Mouse (Mus musculus) hematopoietic stem cell, adult 5-6 weeks (primary cell): ENCODE results near the gene Olfr71. TPM values are rescaled to one million over a fixed set of nuclear protein-coding genes. Genes with fewer than 3 reads are reported as not detected.

Experiments used
- ATAC-seq, 2 experiments: fragments of 125-278 bp in 1 of 2; replicated peaks in 1 of 2; 2 replicates each; pipeline ENCODE4 v1.8.0; 2016 to 2017; ENCODE audit warnings: inconsistent platforms in 2 of 2, mild to moderate bottlenecking in 2 of 2, moderate number of reproducible peaks in 2 of 2, low read depth in 1 of 2, moderate TSS enrichment in 1 of 2; ENCODE audit not compliant: low FRiP score in 2 of 2, poor library complexity in 2 of 2, severe bottlenecking in 2 of 2, insufficient read depth in 1 of 2, low TSS enrichment in 1 of 2
- total RNA-seq: library from RNA; stranded (forward); fragments of 172-1452, 232-1000 nt; gene quantifications from 2 replicates; pipeline ENCODE4 v1.2.3, GENCODE M21; 2017

Gene Olfr71
- total RNA-seq, 1 experiment from 2014 or later = not detected

GRCm38 (mm10) chr4:43674974-43675373 is 35.1 kb downstream of the Olfr71 start:
- ATAC-seq = no peak

GRCm38 (mm10) chr4:43673703-43674102 is 36.4 kb downstream of the Olfr71 start:
- no peak for ATAC-seq

GRCm38 (mm10) chr4:43672070-43672469 is 38.0 kb downstream of the Olfr71 start:
- ATAC-seq = peak; percentile 49 to 54; a peak in 2 of 4 replicates

- ATAC-seq = peak in 1 of 2 experiments; percentile 11; a peak in 1 of 4 replicates
Observed at GRCm38 (mm10) chr4:43669428-43669794, 40.6 kb downstream of the Olfr71 start.

GRCm38 (mm10) chr4:43668782-43669427 is 41.1 kb downstream of the Olfr71 start, which contains the start of the genes Tmem8b and Fam221b:
Gene Tmem8b, plus strand, starts transcription at chr4:43668971.
Gene Fam221b, minus strand, starts transcription at chr4:43669145.
- peak; percentile 88 to 97 for ATAC-seq

GRCm38 (mm10) chr4:43666412-43666811 is 43.6 kb downstream of the Olfr71 start:
- ATAC-seq = peak; percentile 24 to 46; a peak in 2 of 4 replicates

- ATAC-seq = no peak
Observed at GRCm38 (mm10) chr4:43657146-43657545, 52.9 kb downstream of the Olfr71 start.

GRCm38 (mm10) chr4:43656339-43657109 is 53.5 kb downstream of the Olfr71 start, which contains the start of gene Hint2:
Gene Hint2, minus strand, starts transcription at chr4:43656466.
- ATAC-seq = peak; percentile 92 to 96

- ATAC-seq = no peak
Observed at GRCm38 (mm10) chr4:43655656-43656338, 54.3 kb downstream of the Olfr71 start.

Other genes with a start within 250 kb of the Olfr71 start
- not detected in 2 replicates for gene Sit1, start 226.5 kb downstream of the Olfr71 start, total RNA-seq
- 45.7 and 55.6 TPM in 2 replicates for gene Ccdc107, start 217.4 kb downstream of the Olfr71 start, total RNA-seq
- 66.5 and 76.9 TPM in 2 replicates for gene Arhgef39, start 210.6 kb downstream of the Olfr71 start, total RNA-seq
- 2.4 and 10.6 TPM in 2 replicates for gene Car9, start 203.3 kb downstream of the Olfr71 start, total RNA-seq
- 18.6 and 28.2 TPM in 2 replicates for gene Tpm2, start 186.5 kb downstream of the Olfr71 start, total RNA-seq
- 76.7 and 97.5 TPM in 2 replicates for gene Creb3, start 147.9 kb downstream of the Olfr71 start, total RNA-seq
- 306 and 337 TPM in 2 replicates for gene Tln1, start 147.6 kb downstream of the Olfr71 start, total RNA-seq
- 13.6 and 41.0 TPM in 2 replicates for gene Rgp1, start 131.5 kb downstream of the Olfr71 start, total RNA-seq
- gene Gba2, start 131.4 kb downstream of the Olfr71 start, total RNA-seq = 11.9 and 19.9 TPM in 2 replicates
- gene Msmp, start 125.8 kb downstream of the Olfr71 start, total RNA-seq = 0.40 TPM in 1 of 2 replicates, not detected in the other
- gene Npr2, start 78.3 kb downstream of the Olfr71 start, total RNA-seq = 4.2 and 7.2 TPM in 2 replicates
- not detected in 2 replicates for gene Spag8, start 56.7 kb downstream of the Olfr71 start, total RNA-seq
- gene Hint2, start 53.8 kb downstream of the Olfr71 start, total RNA-seq = 61.0 and 88.4 TPM in 2 replicates
- gene Tmem8b, start 41.3 kb downstream of the Olfr71 start, total RNA-seq = 1.3 and 1.8 TPM in 2 replicates
- gene Fam221b, start 41.1 kb downstream of the Olfr71 start, total RNA-seq = 0.44 and 0.50 TPM in 2 replicates
- gene Olfr70, start 9.4 kb downstream of the Olfr71 start, total RNA-seq = not detected in 2 replicates
- gene Hrct1, start 16.9 kb upstream of the Olfr71 start, total RNA-seq = not detected in 2 replicates
- not detected in 2 replicates for gene Spaar, start 19.8 kb upstream of the Olfr71 start, total RNA-seq
- gene Olfr159, start 60.8 kb upstream of the Olfr71 start, total RNA-seq = not detected in 2 replicates
- gene Olfr156, start 113.6 kb upstream of the Olfr71 start, total RNA-seq = not detected in 2 replicates
- not detected in 2 replicates for gene Olfr157, start 129.9 kb upstream of the Olfr71 start, total RNA-seq
- gene Olfr155, start 141.3 kb upstream of the Olfr71 start, total RNA-seq = not detected in 2 replicates
- gene Reck, start 165.3 kb upstream of the Olfr71 start, total RNA-seq = 2.5 and 2.8 TPM in 2 replicates
- 40.2 and 62.5 TPM in 2 replicates for gene Glipr2, start 247.1 kb upstream of the Olfr71 start, total RNA-seq